Mouse (Mus musculus) left cerebral cortex, postnatal 10 days (tissue): ENCODE results near the gene Lrmda. TPM values are rescaled to one million over a fixed set of nuclear protein-coding genes. Genes with fewer than 3 reads are reported as not detected.

Experiments used
- DNase-seq, 2 experiments: peaks; one replicate each; pipeline ENCODE4 v3.0.0; 2021 to 2022; ENCODE audit warnings: low spot score in 2 of 2, mixed read lengths in 1 of 2; ENCODE audit errors: extremely low spot score in 1 of 2
- intact Hi-C: fragments of 180-260 bp; cut with DNase I; formaldehyde crosslinking; loops from one replicate; pipeline ENCODE4 v1.15.1; 2025
- total RNA-seq, 2 experiments: library from RNA; stranded (reverse); gene quantifications; 2 replicates each; pipeline ENCODE4 v1.2.3; 2021

Gene Lrmda
- total RNA-seq, 2 experiments from 2014 or later, result 1.1 TPM; not detected in 1

- no peak for DNase-seq
- intact Hi-C loops, result no loop called here
Measured at GRCm38 (mm10) chr14:22069169-22069568, 49.7 kb downstream of the Lrmda start.

- no peak for DNase-seq
- intact Hi-C loops, result no loop called here
Measured at GRCm38 (mm10) chr14:22073385-22073784, 53.9 kb downstream of the Lrmda start.

GRCm38 (mm10) chr14:22074229-22074628, 54.7 kb downstream of the Lrmda start:
- intact Hi-C loops, result no loop called here
- no peak for DNase-seq

GRCm38 (mm10) chr14:22083931-22084330, 64.4 kb downstream of the Lrmda start:
- intact Hi-C loops, result no loop called here
- no peak for DNase-seq

GRCm38 (mm10) chr14:22085411-22085810, 65.9 kb downstream of the Lrmda start:
- DNase-seq, result no peak
- intact Hi-C loops, result no loop called here

GRCm38 (mm10) chr14:22088604-22089003, 69.1 kb downstream of the Lrmda start:
- no peak for DNase-seq
- intact Hi-C loops, result no loop called here

- no peak for DNase-seq
- intact Hi-C loops, result no loop called here
Measured at GRCm38 (mm10) chr14:22089331-22089730, 69.8 kb downstream of the Lrmda start.

GRCm38 (mm10) chr14:22089866-22090470, 70.5 kb downstream of the Lrmda start:
- DNase-seq, result no peak
- intact Hi-C loops, result no loop called here

GRCm38 (mm10) chr14:22090778-22091211, 71.3 kb downstream of the Lrmda start:
- intact Hi-C loops, result no loop called here

GRCm38 (mm10) chr14:22091306-22091705, 71.8 kb downstream of the Lrmda start:
- intact Hi-C loops, result no loop called here
- DNase-seq, result no peak

More at GRCm38 (mm10) chr14:22090778-22091211, 71.3 kb downstream of the Lrmda start:
- DNase-seq, result no peak

- intact Hi-C loops, result no loop called here
- DNase-seq, result no peak
Measured at GRCm38 (mm10) chr14:22093124-22093523, 73.6 kb downstream of the Lrmda start.

- no peak for DNase-seq
- intact Hi-C loops, result no loop called here
Measured at GRCm38 (mm10) chr14:22101961-22102805, 82.7 kb downstream of the Lrmda start.

- intact Hi-C loops, result no loop called here
Measured at GRCm38 (mm10) chr14:22105855-22106254, 86.3 kb downstream of the Lrmda start.

GRCm38 (mm10) chr14:22106777-22107176, 87.3 kb downstream of the Lrmda start:
- intact Hi-C loops, result no loop called here
- DNase-seq, result no peak

More at GRCm38 (mm10) chr14:22105855-22106254, 86.3 kb downstream of the Lrmda start:
- DNase-seq, result no peak

- intact Hi-C loops, result no loop called here
- no peak for DNase-seq
Measured at GRCm38 (mm10) chr14:22109423-22109822, 89.9 kb downstream of the Lrmda start.

GRCm38 (mm10) chr14:22113463-22114361, 94.2 kb downstream of the Lrmda start:
- intact Hi-C loops, result no loop called here
- DNase-seq, result no peak

- DNase-seq, result no peak
- intact Hi-C loops, result no loop called here
Measured at GRCm38 (mm10) chr14:22114651-22115351, 95.3 kb downstream of the Lrmda start.

GRCm38 (mm10) chr14:22118096-22118495, 98.6 kb downstream of the Lrmda start:
- intact Hi-C loops, result no loop called here
- no peak for DNase-seq

- no peak for DNase-seq
- intact Hi-C loops, result no loop called here
Measured at GRCm38 (mm10) chr14:22118512-22118911, 99.0 kb downstream of the Lrmda start.
